Mouse (Mus musculus): ENCODE data around the gene Trim41. TPM values are rescaled to one million over a fixed set of nuclear protein-coding genes. Genes with fewer than 3 reads are reported as not detected.

Trim41 gene
- polyA plus RNA-seq (2016; fragmentation: Nextera tagmentation; extraction: Ambion mirVana), result 6.7 and 7.1 TPM in 2 replicates

DNA sequence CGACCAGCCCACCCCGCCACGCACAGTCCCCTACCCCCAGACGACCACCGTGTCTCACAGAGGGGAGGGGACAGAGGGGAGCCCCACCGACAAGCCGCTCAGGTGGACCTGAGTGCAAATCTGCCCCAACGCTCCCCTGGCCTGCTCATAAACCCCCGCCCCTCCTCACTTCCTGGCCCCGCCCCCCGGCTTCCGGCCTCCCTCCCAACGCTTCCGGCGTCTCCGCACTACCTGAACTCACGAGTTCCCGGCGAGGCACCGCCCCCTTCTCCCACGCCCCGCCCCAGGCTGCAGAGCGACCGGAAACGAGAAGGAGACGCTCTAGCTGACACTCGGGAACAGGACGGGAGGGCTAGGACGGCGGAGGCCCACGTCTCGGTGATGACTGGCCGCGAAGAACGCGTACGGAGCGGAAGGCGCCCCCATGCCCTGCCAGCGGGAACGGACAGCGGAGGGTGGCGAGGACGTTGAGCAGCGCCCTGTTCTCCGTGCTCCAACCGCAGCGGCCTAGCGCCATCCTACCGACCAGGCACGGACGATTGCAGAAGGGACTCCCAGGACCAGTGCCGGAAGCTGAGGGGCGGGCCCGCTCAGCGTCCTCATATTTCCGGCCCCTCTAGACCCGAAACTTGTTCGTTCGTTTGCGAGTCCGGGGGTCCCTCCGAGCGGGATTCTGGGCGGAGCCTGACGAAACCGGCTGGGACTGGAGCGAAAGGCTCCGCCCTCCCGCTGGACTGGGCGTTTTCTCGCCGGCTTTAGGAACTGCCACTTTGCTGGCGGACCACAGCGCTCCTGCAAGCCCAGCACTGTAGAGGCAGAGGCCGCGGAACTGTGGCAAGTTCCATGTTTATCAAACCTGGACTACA lies at the start of gene Trim41:
Gene Trim41 (minus strand): TSS at position 554 of the 866 bp plus-strand sequence.
- Histone ChIP-seq H3K4me3 (peak within 1 kb of the TSS; percentile 86), H3K4me2 (replicated peaks) (peak within 1 kb of the TSS; percentile 89), H3K4me1 (peaks cover 13% of the 10 kb centered on the region; the same call in 1 of the 2 replicates), H3K9ac (peak within 1 kb of the TSS; percentile 85), H3K27ac (peak within 1 kb of the TSS; percentile 92), H3K36me3 (peaks cover 11% of the 10 kb centered on the region), H3K9me3 (no peaks in the 10 kb centered on the region), H3K27me3 (no peaks in the 10 kb centered on the region)
- under 1% methylated on average over 77 of the region's 77 CpGs for whole genome bisulfite sequencing
- ATAC-seq (ENCODE audit: insufficient number of reproducible peaks, insufficient read depth, low FRiP score, low TSS enrichment), result peak; percentile 96

DNA sequence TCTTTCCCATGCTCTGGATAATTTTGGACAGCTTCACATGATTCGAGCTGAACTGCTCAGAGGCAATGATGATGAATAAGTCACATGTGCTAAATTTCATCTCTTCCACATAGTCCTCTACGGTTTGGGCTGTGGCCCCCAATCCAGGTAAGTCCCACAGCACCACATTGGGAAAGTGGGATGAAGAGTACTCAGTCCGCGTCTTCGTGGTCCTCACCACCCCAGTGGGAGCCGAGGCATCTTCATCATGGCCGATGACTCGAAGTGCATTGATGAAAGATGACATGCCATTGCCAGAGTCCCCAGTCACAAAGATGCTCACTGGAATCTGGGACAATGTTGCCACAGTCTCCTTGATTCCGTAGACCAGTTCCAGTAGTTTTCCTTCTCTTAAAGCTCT lies 49.3 kb upstream of the Trim41 start:
- H3K4me3 ChIP-seq, result no peak overlapping the region
- no peak overlapping the region for H3K9ac ChIP-seq
- no peaks in the 10 kb centered on the region for H3K9me3 ChIP-seq
- H3K36me3 ChIP-seq, result no peaks in the 10 kb centered on the region
- no peaks in the 10 kb centered on the region for H3K4me1 ChIP-seq
- no peak for ATAC-seq (ENCODE audit: insufficient number of reproducible peaks, insufficient read depth, low FRiP score, low TSS enrichment)
- no peaks in the 10 kb centered on the region for H3K27me3 ChIP-seq
- no peak overlapping the region for H3K4me2 ChIP-seq (replicated peaks)
- no peak overlapping the region for H3K27ac ChIP-seq
- WGBS, result 96% methylated on average over 9 of the region's 9 CpGs

DNA sequence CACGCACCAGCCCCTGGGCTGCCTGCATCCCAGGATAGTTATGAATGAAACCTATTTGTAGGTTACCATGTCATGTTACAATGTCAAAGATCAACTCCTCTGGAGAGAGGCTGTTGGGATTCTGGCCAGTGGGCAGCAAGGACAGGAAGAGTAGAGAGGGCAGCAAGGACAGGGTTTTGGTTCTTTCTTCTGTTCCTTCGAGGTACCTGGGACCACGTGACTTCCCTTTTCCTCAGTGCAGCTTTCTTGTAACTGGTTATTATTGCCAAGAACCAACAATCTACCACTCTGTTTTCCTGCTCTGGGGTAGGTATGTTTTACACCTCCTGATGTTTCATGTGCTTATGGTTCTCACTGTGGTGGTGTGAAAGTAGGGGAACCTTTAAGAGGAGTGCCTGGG lies 46.7 kb upstream of the Trim41 start:
- H3K4me1 ChIP-seq, result no peaks in the 10 kb centered on the region
- no peak overlapping the region for H3K4me2 ChIP-seq (replicated peaks)
- H3K27ac ChIP-seq, result no peak overlapping the region
- H3K9ac ChIP-seq, result no peak overlapping the region
- H3K36me3 ChIP-seq, result no peaks in the 10 kb centered on the region
- ATAC-seq (ENCODE audit: insufficient number of reproducible peaks, insufficient read depth, low FRiP score, low TSS enrichment), result no peak
- WGBS, result 78% methylated on average over 3 of the region's 3 CpGs
- H3K9me3 ChIP-seq, result no peaks in the 10 kb centered on the region
- H3K4me3 ChIP-seq, result no peak overlapping the region
- H3K27me3 ChIP-seq, result peaks cover 10% of the 10 kb centered on the region; the same call in 1 of the 2 replicates

DNA sequence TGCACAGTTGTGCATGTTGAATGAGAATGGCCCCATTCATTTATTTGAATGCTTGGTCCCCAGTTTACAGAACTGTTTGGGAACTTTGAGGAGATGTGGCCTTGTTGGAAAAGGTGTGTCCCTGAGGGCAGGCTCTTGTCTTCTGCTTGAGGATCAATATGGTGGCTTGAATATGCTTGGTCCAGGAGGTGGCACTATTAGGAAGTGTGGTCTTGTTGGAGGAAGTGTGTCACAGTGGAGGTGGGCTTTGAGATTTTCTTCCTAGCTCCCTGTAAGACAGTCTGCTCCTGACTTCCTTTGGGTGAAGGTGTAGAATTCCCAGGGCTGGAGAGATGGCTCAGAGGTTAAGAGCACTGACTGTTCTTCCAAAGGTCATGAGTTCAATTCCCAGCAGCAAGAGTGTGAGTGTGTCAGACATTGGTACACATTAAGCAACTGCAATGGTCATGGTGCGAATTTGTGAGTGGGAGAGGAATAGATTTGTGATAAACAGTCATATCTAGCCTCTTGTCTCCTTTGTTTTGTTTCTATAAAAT lies 45.7 kb upstream of the Trim41 start:
- Histone ChIP-seq H3K4me1 (peaks cover 8% of the 10 kb centered on the region; the same call in 1 of the 2 replicates), H3K4me3 (no peak overlapping the region), H3K27ac (no peak overlapping the region), H3K4me2 (replicated peaks) (no peak overlapping the region), H3K27me3 (peaks cover 10% of the 10 kb centered on the region; the same call in 1 of the 2 replicates), H3K9me3 (no peaks in the 10 kb centered on the region), H3K36me3 (no peaks in the 10 kb centered on the region), H3K9ac (no peak overlapping the region)
- whole genome bisulfite sequencing, result 80% methylated on average over 1 of the region's 1 CpGs
- 0 out of 2 replicates have a peak, but pooled peaks have one; percentile 28 for ATAC-seq (ENCODE audit: insufficient number of reproducible peaks, insufficient read depth, low FRiP score, low TSS enrichment)

DNA sequence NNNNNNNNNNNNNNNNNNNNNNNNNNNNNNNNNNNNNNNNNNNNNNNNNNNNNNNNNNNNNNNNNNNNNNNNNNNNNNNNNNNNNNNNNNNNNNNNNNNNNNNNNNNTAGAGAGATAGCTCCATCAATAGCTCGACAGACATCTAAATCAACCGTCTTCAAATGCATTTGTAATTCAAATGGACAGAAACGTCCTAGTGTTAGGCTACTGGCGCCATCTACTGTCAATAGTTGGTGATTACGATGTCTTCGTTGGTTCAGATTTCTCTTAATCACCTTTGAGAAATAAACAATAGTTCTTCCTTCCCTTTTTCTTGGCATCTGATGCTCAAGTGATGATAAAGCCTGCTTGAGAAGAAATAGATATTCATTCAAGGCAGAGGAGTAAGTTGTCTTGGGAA lies 41.9 kb upstream of the Trim41 start:
- Histone ChIP-seq H3K4me1 (peaks cover 15% of the 10 kb centered on the region; the same call in 1 of the 2 replicates), H3K27ac (no peak overlapping the region), H3K4me2 (replicated peaks) (peak overlapping the region; percentile 87), H3K9me3 (no peaks in the 10 kb centered on the region), H3K36me3 (no peaks in the 10 kb centered on the region), H3K9ac (no peak overlapping the region), H3K4me3 (peak overlapping the region; percentile 40; the same call in 1 of the 2 replicates), H3K27me3 (peaks cover 10% of the 10 kb centered on the region; the same call in 1 of the 2 replicates)
- under 1% methylated on average over 6 of the region's 6 CpGs for WGBS
- ATAC-seq (ENCODE audit: insufficient number of reproducible peaks, insufficient read depth, low FRiP score, low TSS enrichment), result no peak

DNA sequence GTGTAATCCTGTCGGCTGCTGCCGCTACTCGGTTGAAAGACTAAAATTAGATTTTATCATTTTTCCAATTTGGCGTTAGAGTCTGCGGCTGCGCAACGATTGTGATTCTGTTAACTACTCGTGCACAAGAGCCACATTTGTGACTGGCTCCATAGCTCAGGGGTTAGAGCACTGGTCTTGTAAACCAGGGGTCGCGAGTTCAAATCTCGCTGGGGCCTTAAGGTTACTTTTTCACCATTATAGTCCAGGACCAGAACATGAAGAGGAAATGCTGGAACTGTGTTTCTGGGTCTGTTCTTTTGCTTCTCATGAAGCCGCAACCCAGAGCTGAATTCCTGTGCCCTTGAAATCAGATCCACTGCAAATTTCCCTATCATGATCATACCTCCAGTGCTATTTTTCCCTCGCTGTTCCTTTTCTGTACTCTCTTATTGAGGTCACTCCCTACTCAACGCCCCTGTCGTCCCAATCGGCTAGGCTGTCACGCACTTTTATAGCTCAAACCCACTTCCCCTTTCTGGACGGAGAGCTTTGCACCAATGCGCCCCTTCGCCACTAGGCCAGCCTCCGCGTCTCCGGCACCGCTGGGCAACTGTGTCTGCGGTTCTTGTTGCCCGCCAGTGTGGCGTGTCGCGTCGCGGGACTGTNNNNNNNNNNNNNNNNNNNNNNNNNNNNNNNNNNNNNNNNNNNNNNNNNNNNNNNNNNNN lies 36.5 kb upstream of the Trim41 start:
- Histone ChIP-seq H3K9me3 (no peaks in the 10 kb centered on the region), H3K4me2 (replicated peaks) (peak overlapping the region; percentile 87), H3K36me3 (no peaks in the 10 kb centered on the region), H3K27me3 (peaks cover 11% of the 10 kb centered on the region), H3K27ac (no peak overlapping the region), H3K9ac (peak overlapping the region; percentile 47), H3K4me3 (peak overlapping the region; percentile 71), H3K4me1 (peaks cover 20% of the 10 kb centered on the region; the same call in 1 of the 2 replicates)
- peak; percentile 37; the same call in 1 of the 2 replicates for ATAC-seq (ENCODE audit: insufficient number of reproducible peaks, insufficient read depth, low FRiP score, low TSS enrichment)
- under 1% methylated on average over 31 of the region's 31 CpGs for WGBS

DNA sequence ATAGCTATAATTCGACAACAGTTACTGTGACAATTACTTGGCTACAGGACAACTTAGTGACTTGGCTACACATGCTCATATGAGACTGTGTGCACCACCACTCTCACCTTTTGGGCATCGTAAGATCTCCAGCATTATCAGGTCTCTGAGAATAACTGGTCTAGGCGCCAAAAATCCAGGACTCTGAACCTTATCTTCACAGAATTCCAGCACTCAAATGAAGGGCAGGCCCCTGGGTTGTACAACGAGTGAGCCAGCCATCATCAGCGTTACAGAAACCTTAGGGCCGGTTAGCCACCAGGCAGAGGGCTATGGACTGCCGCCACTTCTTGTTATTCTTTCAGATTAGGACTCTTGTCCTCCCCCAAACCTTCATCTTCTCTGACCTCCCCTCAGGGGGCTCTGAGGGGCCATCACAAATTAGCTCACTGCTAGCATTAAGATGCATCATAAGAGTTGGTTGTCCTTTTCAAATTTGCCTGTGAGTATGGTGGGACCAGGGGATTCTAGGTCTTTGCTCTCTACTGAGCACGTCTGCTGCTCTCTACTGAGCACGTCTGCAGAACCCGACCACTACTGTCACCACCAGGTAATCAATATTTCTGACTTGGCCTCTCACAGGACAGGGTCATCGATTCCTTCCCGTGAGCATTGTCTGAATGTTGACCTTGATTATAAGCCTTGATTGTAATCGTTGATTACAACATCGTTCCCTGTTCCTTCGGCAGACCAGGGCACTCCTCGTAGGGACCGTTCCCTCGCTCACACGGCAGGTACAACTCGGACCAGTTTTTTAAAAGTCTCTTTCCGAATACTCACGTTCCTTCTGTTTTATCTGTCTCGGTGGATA lies 35.7 kb upstream of the Trim41 start:
- WGBS, result 8% methylated on average over 23 of the region's 23 CpGs
- Histone ChIP-seq H3K4me2 (replicated peaks) (peak overlapping the region; percentile 87), H3K4me3 (peak overlapping the region; percentile 71), H3K27me3 (peaks cover 15% of the 10 kb centered on the region), H3K36me3 (no peaks in the 10 kb centered on the region), H3K4me1 (peaks cover 12% of the 10 kb centered on the region; the same call in 1 of the 2 replicates), H3K9me3 (no peaks in the 10 kb centered on the region), H3K27ac (no peak overlapping the region), H3K9ac (peak overlapping the region; percentile 36)
- ATAC-seq (ENCODE audit: insufficient number of reproducible peaks, insufficient read depth, low FRiP score, low TSS enrichment), result no peak

DNA sequence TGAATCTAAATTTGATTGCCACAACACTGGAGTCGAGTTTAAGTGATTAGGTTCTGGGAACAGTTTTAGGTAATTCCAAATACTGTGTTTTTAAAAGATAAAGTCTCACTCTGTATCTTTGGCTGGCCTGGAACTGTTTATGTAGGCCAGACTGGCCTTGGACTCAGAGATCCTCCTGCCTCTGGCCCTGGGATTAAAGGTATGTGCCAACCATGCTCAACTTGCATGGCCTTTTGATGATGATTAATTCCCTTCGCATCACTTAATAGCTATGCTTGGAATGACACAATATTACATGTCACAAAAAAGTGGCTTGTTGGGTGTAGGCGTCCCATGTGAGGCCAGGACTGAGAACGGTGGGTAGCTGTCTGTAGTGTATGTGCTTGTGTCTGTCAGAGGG lies 35.0 kb upstream of the Trim41 start:
- no peak overlapping the region for H3K9ac ChIP-seq
- peaks cover 15% of the 10 kb centered on the region for H3K27me3 ChIP-seq
- peak overlapping the region; percentile 87; the same call in 1 of the 2 replicates for H3K4me2 ChIP-seq (replicated peaks)
- no peak overlapping the region for H3K27ac ChIP-seq
- WGBS, result 78% methylated on average over 4 of the region's 4 CpGs
- no peaks in the 10 kb centered on the region for H3K9me3 ChIP-seq
- no peak overlapping the region for H3K4me3 ChIP-seq
- H3K4me1 ChIP-seq, result 0 out of 2 replicates have a peak, but pooled peaks cover 9% of the 10 kb centered on the region
- no peak for ATAC-seq (ENCODE audit: insufficient number of reproducible peaks, insufficient read depth, low FRiP score, low TSS enrichment)
- no peaks in the 10 kb centered on the region for H3K36me3 ChIP-seq

DNA sequence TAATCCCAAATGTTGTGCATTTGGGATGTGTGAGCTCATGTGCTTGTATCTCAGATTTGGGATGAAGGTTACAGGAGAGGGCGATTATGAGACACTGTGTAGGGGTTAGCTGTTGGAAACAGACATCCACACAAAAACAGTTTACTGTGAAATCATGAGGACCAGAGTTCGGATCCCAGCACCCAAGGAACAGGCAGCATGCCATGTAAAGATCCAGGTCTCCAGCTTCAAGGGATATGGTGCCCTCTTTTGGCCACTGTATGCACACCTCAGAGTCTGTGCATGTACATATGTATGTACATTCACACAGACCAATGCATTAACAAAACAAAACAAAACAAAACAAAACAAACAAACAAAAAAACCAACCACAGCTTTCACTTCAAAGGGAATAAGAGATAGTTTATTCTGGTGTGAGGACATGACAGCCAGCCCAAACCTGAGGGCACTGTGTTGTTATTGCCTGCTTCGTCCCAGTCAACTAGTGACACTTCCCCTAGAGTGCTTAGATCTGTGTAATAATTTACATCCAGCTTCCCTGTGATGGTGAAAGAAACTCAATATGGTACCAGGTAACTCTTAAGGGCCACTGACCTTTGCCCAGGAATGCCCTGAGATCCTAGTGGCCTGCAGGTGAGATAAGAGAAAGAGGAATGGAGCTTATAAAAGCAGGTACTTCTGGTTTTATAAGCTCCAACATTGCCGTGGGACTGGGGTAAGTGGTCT lies 34.3 kb upstream of the Trim41 start:
- H3K4me1 ChIP-seq, result 0 out of 2 replicates have a peak, but pooled peaks cover 9% of the 10 kb centered on the region
- no peak overlapping the region for H3K4me2 ChIP-seq (replicated peaks)
- H3K27ac ChIP-seq, result no peak overlapping the region
- peaks cover 15% of the 10 kb centered on the region for H3K27me3 ChIP-seq
- no peak overlapping the region for H3K4me3 ChIP-seq
- H3K36me3 ChIP-seq, result no peaks in the 10 kb centered on the region
- no peak overlapping the region for H3K9ac ChIP-seq
- 83% methylated on average over 4 of the region's 4 CpGs for WGBS
- H3K9me3 ChIP-seq, result no peaks in the 10 kb centered on the region
- no peak for ATAC-seq (ENCODE audit: insufficient number of reproducible peaks, insufficient read depth, low FRiP score, low TSS enrichment)

DNA sequence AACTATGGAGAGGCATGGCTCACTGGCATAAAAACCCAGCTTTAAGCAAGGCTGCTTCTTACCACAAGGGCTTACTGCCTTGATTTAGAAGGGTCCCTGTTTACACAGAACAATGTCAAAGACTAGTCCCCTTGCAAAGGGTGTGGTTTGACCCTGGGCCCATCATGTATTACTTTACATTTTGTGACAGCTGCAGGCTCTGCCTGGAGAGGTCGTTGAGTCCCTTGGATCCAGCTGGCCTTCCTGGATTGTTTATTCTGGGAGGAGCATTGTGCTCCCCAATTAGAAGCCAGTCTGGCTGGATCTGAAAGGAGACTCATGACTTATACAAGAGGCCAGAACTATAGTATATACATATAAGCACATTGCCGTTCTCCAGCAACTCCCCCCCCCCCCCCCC lies 33.1 kb upstream of the Trim41 start:
- H3K4me1 ChIP-seq, result 0 out of 2 replicates have a peak, but pooled peaks cover 9% of the 10 kb centered on the region
- H3K9ac ChIP-seq, result no peak overlapping the region
- peaks cover 15% of the 10 kb centered on the region for H3K27me3 ChIP-seq
- no peak overlapping the region for H3K27ac ChIP-seq
- H3K9me3 ChIP-seq, result no peaks in the 10 kb centered on the region
- no peak overlapping the region for H3K4me2 ChIP-seq (replicated peaks)
- WGBS, result 47% methylated on average over 2 of the region's 2 CpGs
- H3K4me3 ChIP-seq, result no peak overlapping the region
- no peaks in the 10 kb centered on the region for H3K36me3 ChIP-seq
- ATAC-seq (ENCODE audit: insufficient number of reproducible peaks, insufficient read depth, low FRiP score, low TSS enrichment), result no peak

Measured in embryonic facial prominence, embryonic 12.5 days (tissue).